Comparison of ENCODE assay signal across 26 mouse cellular contexts in genomic region chr11:44480246-44480645, GRCm38 (mm10). TPM values are rescaled to one million over a fixed set of nuclear protein-coding genes. Genes with fewer than 3 reads are reported as not detected.
DNase-seq lines count a peak whose midpoint lies in the region; ATAC-seq and TF ChIP-seq lines count a peak whose summit lies in the region.
"Had no signal": no experiment of that assay in that cellular context is flagged by ENCODE, and none has a peak within 500 bp of the region (broad histone marks: within the 10 kb centered on the region; RNA-seq: fewer than 3 reads in every experiment).

No protein-coding gene starts in this region.

- no peaks in the 10 kb centered on the region for H3K4me1 ChIP-seq in liver, postnatal 0 days (ENCODE audit: insufficient read depth)
- peaks cover 3% of the 10 kb centered on the region; the same call in 1 of the 2 replicates for H3K4me1 ChIP-seq in liver, embryonic 12.5 days
- peaks cover under 1% of the 10 kb centered on the region; the same call in 1 of the 2 replicates for H3K4me1 ChIP-seq in bone marrow, adult 2 months (ENCODE audit: control insufficient read depth, insufficient read depth, low read length)
- H3K4me1 ChIP-seq: embryonic facial prominence, embryonic 12.5 days; embryonic facial prominence, embryonic 15.5 days; heart, embryonic 12.5 days; heart, embryonic 15.5 days; hindbrain, embryonic 12.5 days; hindbrain, embryonic 15.5 days had no signal

- no peak for DNase-seq in liver, postnatal 0 days
- peak; percentile 89 for DNase-seq in A20 (ENCODE audit: low read depth, low spot score)
- DNase-seq in embryo, embryonic 10 days (ENCODE audit: low spot score), result no peak
- no peak for DNase-seq in heart, postnatal 14 days
- DNase-seq: adrenal gland, adult 8-10 months; adrenal gland, postnatal 25 days; cerebellum, adult 11 months; cerebellum, adult 2 months; cerebellum, adult 9-11 months; cerebellum, postnatal 36 days; forebrain, postnatal 0 days; gastrocnemius, adult 2 months; gastrocnemius, postnatal 14 days; heart, adult 18-20 months; heart, postnatal 10 days had no signal

- H3K4me3 ChIP-seq in liver, postnatal 0 days (ENCODE audit: low read depth, low read length), result no peak overlapping the region
- no peak overlapping the region for H3K4me3 ChIP-seq in liver, embryonic 12.5 days
- no peak overlapping the region for H3K4me3 ChIP-seq in bone marrow, adult 2 months (replicated peaks; ENCODE audit: control insufficient read depth, low read depth, low read length)
- H3K4me3 ChIP-seq: embryonic facial prominence, embryonic 12.5 days; embryonic facial prominence, embryonic 15.5 days; gastrocnemius, adult 2 months; heart, embryonic 12.5 days; heart, embryonic 15.5 days; hindbrain, embryonic 12.5 days; hindbrain, embryonic 15.5 days had no signal

- H3K27ac ChIP-seq in liver, postnatal 0 days (ENCODE audit: low read depth), result peak overlapping the region; percentile 44
- no peak overlapping the region for H3K27ac ChIP-seq in liver, embryonic 12.5 days
- H3K27ac ChIP-seq in bone marrow, adult 2 months (ENCODE audit: control insufficient read depth, insufficient read depth, low read depth, low read length, poor library complexity), result peak overlapping the region; percentile 67
- H3K27ac ChIP-seq: embryonic facial prominence, embryonic 12.5 days; embryonic facial prominence, embryonic 15.5 days; gastrocnemius, adult 2 months; heart, embryonic 15.5 days; hindbrain, embryonic 12.5 days; hindbrain, embryonic 15.5 days had no signal

- H3K9me3 ChIP-seq in liver, postnatal 0 days (ENCODE audit: low read length), result no peaks in the 10 kb centered on the region
- no peaks in the 10 kb centered on the region for H3K9me3 ChIP-seq in liver, embryonic 12.5 days (replicated peaks)
- H3K9me3 ChIP-seq: embryonic facial prominence, embryonic 12.5 days; embryonic facial prominence, embryonic 15.5 days; heart, embryonic 12.5 days; heart, embryonic 15.5 days; hindbrain, embryonic 12.5 days; hindbrain, embryonic 15.5 days had no signal

- TF ChIP-seq CTCF in liver, postnatal 0 days (IDR thresholded peaks at IDR 0.05; ENCODE audit: low read depth), result no peak
- TF ChIP-seq CTCF in bone marrow, adult 2 months (IDR thresholded peaks at IDR 0.05; ENCODE audit: control insufficient read depth, insufficient read depth, low read length), result no peak

- no peak overlapping the region for H3K4me2 ChIP-seq in liver, postnatal 0 days (ENCODE audit: low read depth, low read length)
- no peak overlapping the region for H3K4me2 ChIP-seq in liver, embryonic 12.5 days
- H3K4me2 ChIP-seq: embryonic facial prominence, embryonic 12.5 days; embryonic facial prominence, embryonic 15.5 days; heart, embryonic 12.5 days; heart, embryonic 15.5 days; hindbrain, embryonic 12.5 days; hindbrain, embryonic 15.5 days had no signal

- intact Hi-C loops in heart, postnatal 14 days (cut with DNase I), result no loop called here

- H3K9ac ChIP-seq in liver, postnatal 0 days (replicated peaks), result no peak overlapping the region
- H3K9ac ChIP-seq in liver, embryonic 12.5 days, result no peak overlapping the region
- H3K9ac ChIP-seq: embryonic facial prominence, embryonic 12.5 days; embryonic facial prominence, embryonic 15.5 days; forebrain, postnatal 0 days; heart, embryonic 12.5 days; heart, embryonic 15.5 days; hindbrain, embryonic 12.5 days; hindbrain, embryonic 15.5 days had no signal

- no peaks in the 10 kb centered on the region for H3K36me3 ChIP-seq in liver, postnatal 0 days (replicated peaks; ENCODE audit: insufficient read depth, low read length)
- no peaks in the 10 kb centered on the region for H3K36me3 ChIP-seq in liver, embryonic 12.5 days
- H3K36me3 ChIP-seq: embryonic facial prominence, embryonic 12.5 days; embryonic facial prominence, embryonic 15.5 days; heart, embryonic 12.5 days; heart, embryonic 15.5 days; hindbrain, embryonic 12.5 days; hindbrain, embryonic 15.5 days had no signal

- 81% methylated on average over 6 of the region's 6 CpGs for WGBS in liver, postnatal 0 days (ENCODE audit: insufficient replicate concordance)
- 84% methylated on average over 6 of the region's 6 CpGs for WGBS in liver, embryonic 12.5 days (ENCODE audit: insufficient replicate concordance)
- WGBS in bone marrow, adult 2 months, result 80% methylated on average over 6 of the region's 6 CpGs

- H3K27me3 ChIP-seq in liver, postnatal 0 days (ENCODE audit: insufficient read depth, low read length), result no peaks in the 10 kb centered on the region
- H3K27me3 ChIP-seq in liver, embryonic 12.5 days (replicated peaks), result no peaks in the 10 kb centered on the region
- H3K27me3 ChIP-seq: embryonic facial prominence, embryonic 12.5 days; embryonic facial prominence, embryonic 15.5 days; heart, embryonic 12.5 days; heart, embryonic 15.5 days; hindbrain, embryonic 15.5 days had no signal

- TF ChIP-seq EP300 in liver, postnatal 0 days (IDR thresholded peaks at IDR 0.05; ENCODE audit: low read depth), result no peak

- ATAC-seq in liver, postnatal 0 days, result no peak
- ATAC-seq in liver, embryonic 12.5 days, result no peak
- ATAC-seq: activated CD4-positive, CD25-positive, alpha-beta regulatory T cell, adult 4 months; forebrain, embryonic 14.5 days; forebrain, postnatal 0 days; intestine, postnatal 0 days had no signal

- TF ChIP-seq POLR2A in bone marrow, adult 2 months (IDR thresholded peaks at IDR 0.05; ENCODE audit: borderline replicate concordance, control insufficient read depth, low read depth, low read length), result no peak

RNA-seq across cellular contexts. Expression of gene Ublcp1, which starts 9.9 kb away (rescaled TPM):
- polyA plus RNA-seq in liver, postnatal 0 days (2015; fragmentation: Nextera tagmentation; extraction: Ambion mirVana), result 40.8 and 40.9 TPM in 2 replicates
- 41.8 and 41.9 TPM in 2 replicates for polyA plus RNA-seq in liver, embryonic 12.5 days (2016; fragmentation: Nextera tagmentation; extraction: Ambion mirVana)
- polyA plus RNA-seq in bone marrow, adult 2 months (2011; ENCODE audit: insufficient read depth, insufficient read length, low replicate concordance, missing spikeins), result 42.2 and 52.5 TPM in 2 replicates
- 10 to 100 TPM; 30.8 to 44.3 TPM for total RNA-seq in heart, postnatal 14 days (2021)

RNA-seq across cellular contexts. Expression of gene Rnf145, which starts 38.5 kb away (rescaled TPM):
- 31.9 and 32.7 TPM in 2 replicates for polyA plus RNA-seq in liver, postnatal 0 days (2015; fragmentation: Nextera tagmentation; extraction: Ambion mirVana)
- 64.7 and 71.1 TPM in 2 replicates for polyA plus RNA-seq in liver, embryonic 12.5 days (2016; fragmentation: Nextera tagmentation; extraction: Ambion mirVana)
- 35.4 and 48.7 TPM in 2 replicates for polyA plus RNA-seq in bone marrow, adult 2 months (2011; ENCODE audit: insufficient read depth, insufficient read length, low replicate concordance, missing spikeins)
- 10 to 100 TPM; 21.8 to 28.8 TPM for total RNA-seq in heart, postnatal 14 days (2021)
